Mouse (Mus musculus) small intestine, adult 2 months (tissue): ENCODE measurements at regions not wholly inside any gene's neighbourhood (a gene's known extent, or its start where the extent isn't known, plus 50 kb on each side); places are given as distances from the start of the nearest gene placed in this dataset.

Experiments
- H3K27ac ChIP-seq: fragments of 200-500 bp; 2 replicates; pipeline ENCODE4 v1.5.1; 2012; ENCODE audit warnings: low read depth, low read length, control low read depth, inconsistent platforms; ENCODE audit not compliant: insufficient read depth
- H3K27me3 ChIP-seq: fragments of 200-500 bp; 2 replicates; pipeline ENCODE4 v1.6.1; 2012; ENCODE audit warnings: mild to moderate bottlenecking, moderate library complexity, low read length, inconsistent platforms; ENCODE audit not compliant: control insufficient read depth, insufficient read depth
- H3K36me3 ChIP-seq: fragments of 200-500 bp; 2 replicates; pipeline ENCODE4 v1.6.1; 2012; ENCODE audit warnings: mild to moderate bottlenecking, low read length, control low read depth, inconsistent platforms; ENCODE audit not compliant: control insufficient read depth, insufficient read depth
- H3K4me1 ChIP-seq: fragments of 200-500 bp; 2 replicates; pipeline ENCODE4 v1.6.1; 2012; ENCODE audit warnings: low read length, inconsistent platforms, mixed read lengths; ENCODE audit not compliant: control insufficient read depth, insufficient read depth, insufficient read length
- H3K4me3 ChIP-seq: fragments of 200-500 bp; 2 replicates; pipeline ENCODE4 v1.5.1; 2012; ENCODE audit warnings: low read depth, mild to moderate bottlenecking, control low read depth, inconsistent platforms, low read length, moderate library complexity
- CTCF ChIP-seq: fragments of 200-500 bp; IDR thresholded peaks from 2 replicates; pipeline ENCODE4 v1.5.1; 2012; ENCODE audit warnings: low read depth, mild to moderate bottlenecking, control low read depth, inconsistent platforms, low read length, moderate library complexity, mixed read lengths; ENCODE audit not compliant: insufficient replicate concordance, insufficient read length; ENCODE audit errors: extremely low read depth
- POLR2A ChIP-seq: fragments of 200-500 bp; IDR thresholded peaks from 2 replicates; pipeline ENCODE4 v1.6.1; 2012; ENCODE audit warnings: low read depth, mild to moderate bottlenecking, control low read depth, inconsistent platforms, low read length, moderate library complexity
- WGBS: fragments of 180-500 bp; shearing (Covaris S2); methylation state at CpG from one replicate; pipeline ENCODE4 v1.1.7; 2018; 5-methylcytosine and 5-hydroxymethylcytosine counted together

DNA sequence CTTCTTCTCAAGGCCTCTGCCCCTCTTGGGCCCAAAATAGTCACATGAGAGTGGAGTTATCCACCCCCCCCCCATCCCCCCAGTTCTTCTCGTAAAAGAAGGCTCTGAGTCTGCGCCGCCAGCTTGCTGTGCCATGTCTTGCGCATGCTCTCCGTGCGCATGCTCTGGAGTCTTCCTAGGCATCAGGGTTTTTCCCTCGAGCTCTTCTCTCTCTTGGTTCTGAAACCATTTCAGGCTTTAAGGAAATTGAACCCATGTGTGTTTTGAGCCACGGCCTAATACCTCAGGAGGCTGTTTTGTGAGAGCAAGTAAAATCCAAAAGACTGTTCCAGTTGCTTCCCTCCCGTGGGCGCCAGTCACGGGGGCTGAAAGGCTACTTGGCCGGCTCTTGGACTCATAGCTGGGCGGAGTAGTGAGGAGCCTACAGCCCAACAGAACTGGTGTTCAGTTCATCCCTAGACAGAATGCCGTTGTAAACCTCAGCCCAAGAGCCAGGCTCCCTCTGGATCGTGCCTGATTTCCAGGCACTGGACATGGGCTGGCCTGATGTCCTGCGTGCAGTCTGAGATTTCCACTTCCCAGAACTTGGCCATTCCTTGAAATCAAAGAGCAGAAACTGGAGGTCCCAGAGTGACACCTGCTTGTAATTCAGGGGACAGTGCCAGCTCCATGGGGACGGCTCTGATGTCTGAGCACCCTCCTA, 56.2 kb upstream of the Gm11733 start:
- no peak overlapping the region for H3K27ac ChIP-seq
- 0 out of 2 replicates have a peak, but pooled peaks cover 2% of the 10 kb centered on the region for H3K4me1 ChIP-seq
- 84% methylated on average over 17 of the region's 17 CpGs for WGBS

DNA sequence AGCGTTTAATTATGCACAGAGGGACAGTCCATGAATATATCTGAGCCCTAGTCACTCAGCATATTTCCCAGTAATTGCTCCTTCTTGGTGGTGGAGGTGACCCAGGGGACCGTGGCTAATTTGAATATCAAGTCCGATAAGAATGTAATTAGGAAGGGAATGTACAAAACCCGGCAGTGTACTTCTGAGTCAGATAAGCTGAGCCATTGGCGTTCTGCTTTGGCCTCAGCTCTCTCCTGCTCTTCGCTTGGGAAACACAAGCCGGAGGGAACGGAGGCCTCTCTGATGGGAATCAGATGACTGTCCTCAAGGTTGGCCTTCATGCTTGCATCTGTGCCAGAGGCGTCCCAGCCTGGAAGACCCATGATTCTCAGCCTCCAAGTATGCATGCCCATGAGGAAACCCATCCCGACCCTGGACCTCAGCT, 54.8 kb upstream of the Gm11733 start:
- no peak overlapping the region for H3K27ac ChIP-seq
- H3K27me3 ChIP-seq: no peaks in the 10 kb centered on the region; the same call in 1 of the 2 replicates
- no peaks in the 10 kb centered on the region for H3K36me3 ChIP-seq
- H3K4me3 ChIP-seq: no peak overlapping the region
- H3K4me1 ChIP-seq: 0 out of 2 replicates have a peak, but pooled peaks cover 2% of the 10 kb centered on the region
- TF ChIP-seq POLR2A (no peak), CTCF (no peak)
- 30% methylated on average over 10 of the region's 10 CpGs for WGBS

More for the DNA sequence above, 56.2 kb upstream of the Gm11733 start:
- TF ChIP-seq CTCF: no peak
- TF ChIP-seq POLR2A: no peak
- Histone ChIP-seq H3K36me3 (no peaks in the 10 kb centered on the region), H3K27me3 (no peaks in the 10 kb centered on the region; the same call in 1 of the 2 replicates), H3K4me3 (no peak overlapping the region)

- no peaks in the 10 kb centered on the region; the same call in 1 of the 2 replicates for H3K27me3 ChIP-seq
- no peak overlapping the region for H3K4me3 ChIP-seq
- H3K4me1 ChIP-seq: 0 out of 2 replicates have a peak, but pooled peaks cover 2% of the 10 kb centered on the region
- WGBS: 60% methylated on average over 8 of the region's 8 CpGs
- no peak overlapping the region for H3K27ac ChIP-seq
- TF ChIP-seq CTCF (no peak), POLR2A (no peak)
- H3K36me3 ChIP-seq: no peaks in the 10 kb centered on the region
Observed at GRCm38 (mm10) chr11:117429894-117430293, 54.3 kb upstream of the Gm11733 start.

DNA sequence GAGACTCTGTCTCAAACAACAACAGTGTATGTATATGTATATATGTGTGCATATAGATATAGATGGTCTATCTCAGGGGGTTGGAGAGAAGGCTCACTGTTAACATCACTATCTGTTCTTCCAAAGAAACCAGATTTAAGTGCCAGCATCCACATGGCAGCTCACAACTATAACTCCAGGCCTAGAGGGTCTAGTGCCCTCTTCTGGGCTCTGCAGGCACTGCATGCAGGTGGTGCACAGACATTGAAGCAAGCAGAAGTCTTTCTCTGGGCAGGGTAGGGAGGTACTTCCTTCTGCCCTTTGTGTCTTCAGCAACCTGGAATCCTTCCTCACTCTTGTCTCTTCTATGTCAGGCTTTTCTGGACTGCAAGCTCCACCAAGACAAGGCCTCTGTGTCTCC, 50.1 kb upstream of the Gm11733 start:
- no peaks in the 10 kb centered on the region; the same call in 1 of the 2 replicates for H3K27me3 ChIP-seq
- no peaks in the 10 kb centered on the region for H3K36me3 ChIP-seq
- TF ChIP-seq POLR2A (no peak), CTCF (peak; percentile 42; the same call in 1 of the 2 replicates)
- H3K4me3 ChIP-seq: no peak overlapping the region
- no peaks in the 10 kb centered on the region for H3K4me1 ChIP-seq
- H3K27ac ChIP-seq: no peak overlapping the region
